Mouse (Mus musculus): ENCODE measurements around the gene Larp4.
"Not testable (repeated sequence)": the region's sequence is repeated elsewhere in the genome, so short reads cannot be mapped to it uniquely, and the experiment has no call there.

The Larp4 gene

GRCm38 (mm10) chr15:99969765-99970164 lies at the start of gene Larp4:
TSS of gene Larp4 (plus strand) at chr15:99970065.
- not testable (repeated sequence) for DNase-seq

- no peak for DNase-seq
These were observed 38.6 kb upstream of the Larp4 start for GRCm38 (mm10) chr15:99931231-99931630.

GRCm38 (mm10) chr15:99934501-99934900 lies 35.4 kb upstream of the Larp4 start:
- DNase-seq = no peak

- DNase-seq = no peak
These were observed 33.2 kb upstream of the Larp4 start for GRCm38 (mm10) chr15:99936659-99937058.

GRCm38 (mm10) chr15:99937841-99938240 lies 32.0 kb upstream of the Larp4 start:
- DNase-seq = no peak

GRCm38 (mm10) chr15:99940426-99940825 lies 29.4 kb upstream of the Larp4 start:
- DNase-seq = peak; percentile 6 to 29

GRCm38 (mm10) chr15:99940970-99941630 lies 28.8 kb upstream of the Larp4 start:
- no peak for DNase-seq

GRCm38 (mm10) chr15:99955324-99955723 lies 14.5 kb upstream of the Larp4 start:
- DNase-seq = no peak

GRCm38 (mm10) chr15:99965103-99965775 lies 4.6 kb upstream of the Larp4 start:
- no peak for DNase-seq

- no peak for DNase-seq
These were observed 2.9 kb upstream of the Larp4 start, which contains the start of gene Fam186a for GRCm38 (mm10) chr15:99966961-99967360. TSS of gene Fam186a (minus strand) at chr15:99967061.

GRCm38 (mm10) chr15:99970606-99971005 lies 741 bp downstream of the Larp4 start:
- no peak for DNase-seq

- DNase-seq = peak; percentile 95 to 96
These were observed 2.6 kb downstream of the Larp4 start for GRCm38 (mm10) chr15:99972361-99972988.

- peak; percentile 34 to 73 for DNase-seq
These were observed 3.4 kb downstream of the Larp4 start for GRCm38 (mm10) chr15:99972989-99973911.

- no peak for DNase-seq
These were observed 4.8 kb downstream of the Larp4 start for GRCm38 (mm10) chr15:99974476-99975220.

GRCm38 (mm10) chr15:99976121-99976520 lies 6.3 kb downstream of the Larp4 start:
- DNase-seq = not testable (repeated sequence)

- DNase-seq = no peak
These were observed 9.4 kb downstream of the Larp4 start for GRCm38 (mm10) chr15:99979266-99979665.

GRCm38 (mm10) chr15:99979715-99980114 lies 9.8 kb downstream of the Larp4 start:
- no peak for DNase-seq

GRCm38 (mm10) chr15:99993100-99993499 lies 23.2 kb downstream of the Larp4 start:
- no peak for DNase-seq

GRCm38 (mm10) chr15:99997114-99997804 lies 27.4 kb downstream of the Larp4 start:
- DNase-seq = no peak

- no peak for DNase-seq
These were observed 29.5 kb downstream of the Larp4 start for GRCm38 (mm10) chr15:99999390-99999789.

GRCm38 (mm10) chr15:100004677-100005273 lies 34.9 kb downstream of the Larp4 start:
- no peak for DNase-seq

Measured in cerebellum, postnatal 14 days (tissue).